Mouse (Mus musculus): ENCODE measurements around the gene Phldb1. TPM values are rescaled to one million over a fixed set of nuclear protein-coding genes. Genes with fewer than 3 reads are reported as not detected.

The Phldb1 gene
- polyA plus RNA-seq, 1 experiment = 62.2 TPM

GRCm38 (mm10) chr9:44726431-44727146 lies 8.4 kb downstream of the Phldb1 start:
- Histone ChIP-seq H3ac (ENCODE audit: control insufficient read depth, insufficient read length) (no peak overlapping the region), H3K36me3 (ENCODE audit: control insufficient read depth, insufficient read depth) (peaks cover 9% of the 10 kb centered on the region), H3K79me2 (ENCODE audit: control insufficient read depth, insufficient read depth) (peaks cover 20% of the 10 kb centered on the region), H3K27me3 (ENCODE audit: control insufficient read depth, insufficient read depth, insufficient read length) (no peaks in the 10 kb centered on the region), H3K4me2 (ENCODE audit: low read depth) (no peak overlapping the region), H3K4me3 (no peak overlapping the region)
- TF ChIP-seq MYOG (IDR thresholded peaks at IDR 0.05; ENCODE audit: control insufficient read depth in 1 of 3, insufficient read depth in 1 of 3, insufficient read length in 2 of 3, low read depth in 2 of 3) (peak in 2 of 3 experiments; percentile 64 to 68), MYOD1 (IDR thresholded peaks at IDR 0.05; ENCODE audit: control insufficient read depth in 1 of 3, insufficient read length in 2 of 3, low read depth in 2 of 3) (peak in 2 of 3 experiments; percentile 74 to 80), SRF (IDR thresholded peaks at IDR 0.05; ENCODE audit: control insufficient read depth, insufficient read length, low read depth) (no peak)

- Histone ChIP-seq H3K27me3 (ENCODE audit: control insufficient read depth, insufficient read depth, insufficient read length) (no peaks in the 10 kb centered on the region), H3K4me2 (ENCODE audit: low read depth) (peak overlapping the region; percentile 64), H3K36me3 (ENCODE audit: control insufficient read depth, insufficient read depth) (peaks cover 9% of the 10 kb centered on the region), H3K79me2 (ENCODE audit: control insufficient read depth, insufficient read depth) (peaks cover 6% of the 10 kb centered on the region), H3ac (ENCODE audit: control insufficient read depth, insufficient read length) (no peak overlapping the region), H3K4me3 (no peak overlapping the region)
- TF ChIP-seq POLR2A (IDR thresholded peaks at IDR 0.05; ENCODE audit: insufficient read length, low read depth) = no peak
- no peak for TF ChIP-seq TCF12 (IDR thresholded peaks at IDR 0.05; ENCODE audit: insufficient read depth, poor library complexity, severe bottlenecking)
- TF ChIP-seq TCF3 (IDR thresholded peaks at IDR 0.05; ENCODE audit: insufficient read length, low read depth) = no peak
- TF ChIP-seq E2F4 (IDR thresholded peaks at IDR 0.05; ENCODE audit: insufficient read depth) = no peak
- TF ChIP-seq MYOG (IDR thresholded peaks at IDR 0.05; ENCODE audit: control insufficient read depth in 1 of 3, insufficient read depth in 1 of 3, insufficient read length in 2 of 3, low read depth in 2 of 3) = no peak
- no peak for TF ChIP-seq MAX (IDR thresholded peaks at IDR 0.05; ENCODE audit: low read depth)
- TF ChIP-seq SRF (IDR thresholded peaks at IDR 0.05; ENCODE audit: control insufficient read depth, insufficient read length, low read depth) = no peak
- TF ChIP-seq REST (IDR thresholded peaks at IDR 0.05; ENCODE audit: insufficient read depth, insufficient read length) = no peak
- no peak for TF ChIP-seq POLR2AphosphoS2 (IDR thresholded peaks at IDR 0.05; ENCODE audit: insufficient read length, low read depth)
- TF ChIP-seq CEBPB (IDR thresholded peaks at IDR 0.05; ENCODE audit: insufficient read depth, poor library complexity, severe bottlenecking) = no peak
- TF ChIP-seq USF1 (IDR thresholded peaks at IDR 0.05; ENCODE audit: low read depth) = no peak
- TF ChIP-seq MYOD1 (IDR thresholded peaks at IDR 0.05; ENCODE audit: control insufficient read depth in 1 of 3, insufficient read length in 2 of 3, low read depth in 2 of 3) = no peak
Observed at GRCm38 (mm10) chr9:44724665-44725064, 10.3 kb downstream of the Phldb1 start.

DNA sequence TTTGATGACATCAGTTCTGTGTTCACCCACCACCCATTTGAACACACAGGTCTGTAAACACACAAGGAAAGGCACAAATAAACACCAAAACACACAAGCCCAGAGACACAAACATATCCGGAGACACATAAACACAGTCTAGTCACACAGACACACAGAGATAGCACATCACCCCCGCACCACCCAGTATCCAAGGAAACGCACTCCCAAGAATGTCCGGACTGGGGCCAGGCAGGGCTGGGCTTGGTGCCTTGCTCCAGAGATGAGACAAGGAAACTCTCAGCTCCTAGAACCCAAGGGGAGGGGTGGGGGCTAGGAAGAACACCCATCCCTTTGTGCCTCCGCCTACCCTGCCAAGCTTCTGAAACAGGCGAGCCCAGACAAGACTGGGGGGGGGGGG lies 10.8 kb downstream of the Phldb1 start:
- H3K4me3 ChIP-seq = no peak overlapping the region
- no peak overlapping the region for H3ac ChIP-seq (ENCODE audit: control insufficient read depth, insufficient read length)
- TF ChIP-seq E2F4 (IDR thresholded peaks at IDR 0.05; ENCODE audit: insufficient read depth) (no peak), TCF3 (IDR thresholded peaks at IDR 0.05; ENCODE audit: insufficient read length, low read depth) (no peak), MAX (IDR thresholded peaks at IDR 0.05; ENCODE audit: low read depth) (no peak), REST (IDR thresholded peaks at IDR 0.05; ENCODE audit: insufficient read depth, insufficient read length) (no peak), POLR2AphosphoS2 (IDR thresholded peaks at IDR 0.05; ENCODE audit: insufficient read length, low read depth) (no peak), SRF (IDR thresholded peaks at IDR 0.05; ENCODE audit: control insufficient read depth, insufficient read length, low read depth) (no peak), POLR2A (IDR thresholded peaks at IDR 0.05; ENCODE audit: insufficient read length, low read depth) (no peak), USF1 (IDR thresholded peaks at IDR 0.05; ENCODE audit: low read depth) (no peak), CEBPB (IDR thresholded peaks at IDR 0.05; ENCODE audit: insufficient read depth, poor library complexity, severe bottlenecking) (no peak), MYOG (IDR thresholded peaks at IDR 0.05; ENCODE audit: control insufficient read depth in 1 of 3, insufficient read depth in 1 of 3, insufficient read length in 2 of 3, low read depth in 2 of 3) (no peak), MYOD1 (IDR thresholded peaks at IDR 0.05; ENCODE audit: control insufficient read depth in 1 of 3, insufficient read length in 2 of 3, low read depth in 2 of 3) (no peak), TCF12 (IDR thresholded peaks at IDR 0.05; ENCODE audit: insufficient read depth, poor library complexity, severe bottlenecking) (no peak)
- H3K36me3 ChIP-seq (ENCODE audit: control insufficient read depth, insufficient read depth) = peaks cover 9% of the 10 kb centered on the region
- peaks cover 6% of the 10 kb centered on the region for H3K79me2 ChIP-seq (ENCODE audit: control insufficient read depth, insufficient read depth)
- H3K27me3 ChIP-seq (ENCODE audit: control insufficient read depth, insufficient read depth, insufficient read length) = no peaks in the 10 kb centered on the region
- H3K4me2 ChIP-seq (ENCODE audit: low read depth) = peak overlapping the region; percentile 64

DNA sequence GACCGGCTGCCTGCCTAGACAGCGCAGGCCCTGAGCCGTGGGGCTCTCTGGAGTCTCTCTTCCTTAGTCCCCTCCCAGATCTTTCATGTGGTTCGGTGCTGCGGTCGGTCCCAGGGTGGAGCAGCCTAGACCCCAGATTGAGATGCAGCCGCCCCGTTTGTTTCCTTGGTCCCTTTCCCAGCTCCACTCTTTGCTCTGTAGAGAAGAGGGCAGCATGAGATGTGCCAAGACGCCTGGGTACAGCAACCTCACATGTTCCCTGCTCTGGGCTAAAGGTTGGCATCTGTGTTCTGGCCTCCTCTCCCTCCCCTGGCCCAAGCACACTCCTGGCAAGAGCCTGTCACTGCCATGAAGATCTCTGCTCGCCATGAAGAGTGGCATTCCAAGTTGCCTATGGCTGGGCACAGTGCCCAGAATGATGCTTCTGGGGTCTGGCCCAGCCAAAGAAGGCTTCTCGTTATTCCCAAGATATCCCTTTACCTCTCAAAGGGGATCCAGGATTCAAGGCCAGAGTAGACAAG lies 11.4 kb downstream of the Phldb1 start:
- Histone ChIP-seq H3K27me3 (ENCODE audit: control insufficient read depth, insufficient read depth, insufficient read length) (no peaks in the 10 kb centered on the region), H3K4me2 (ENCODE audit: low read depth) (peak overlapping the region; percentile 64), H3K36me3 (ENCODE audit: control insufficient read depth, insufficient read depth) (peaks cover 9% of the 10 kb centered on the region), H3ac (ENCODE audit: control insufficient read depth, insufficient read length) (no peak overlapping the region), H3K4me3 (no peak overlapping the region), H3K79me2 (ENCODE audit: control insufficient read depth, insufficient read depth) (peaks cover 6% of the 10 kb centered on the region)
- no peak for TF ChIP-seq SRF (IDR thresholded peaks at IDR 0.05; ENCODE audit: control insufficient read depth, insufficient read length, low read depth)
- no peak for TF ChIP-seq REST (IDR thresholded peaks at IDR 0.05; ENCODE audit: insufficient read depth, insufficient read length)
- TF ChIP-seq MYOD1 (IDR thresholded peaks at IDR 0.05; ENCODE audit: control insufficient read depth in 1 of 3, insufficient read length in 2 of 3, low read depth in 2 of 3) = no peak
- TF ChIP-seq MAX (IDR thresholded peaks at IDR 0.05; ENCODE audit: low read depth) = no peak
- no peak for TF ChIP-seq CEBPB (IDR thresholded peaks at IDR 0.05; ENCODE audit: insufficient read depth, poor library complexity, severe bottlenecking)

- Histone ChIP-seq H3K4me3 (no peak overlapping the region), H3K79me2 (ENCODE audit: control insufficient read depth, insufficient read depth) (peaks cover 6% of the 10 kb centered on the region), H3K27me3 (ENCODE audit: control insufficient read depth, insufficient read depth, insufficient read length) (no peaks in the 10 kb centered on the region), H3K36me3 (ENCODE audit: control insufficient read depth, insufficient read depth) (peaks cover 6% of the 10 kb centered on the region), H3ac (ENCODE audit: control insufficient read depth, insufficient read length) (no peak overlapping the region), H3K4me2 (ENCODE audit: low read depth) (peak overlapping the region; percentile 64)
- no peak for TF ChIP-seq MYOD1 (IDR thresholded peaks at IDR 0.05; ENCODE audit: control insufficient read depth in 1 of 3, insufficient read length in 2 of 3, low read depth in 2 of 3)
- TF ChIP-seq E2F4 (IDR thresholded peaks at IDR 0.05; ENCODE audit: insufficient read depth) = no peak
- no peak for TF ChIP-seq SRF (IDR thresholded peaks at IDR 0.05; ENCODE audit: control insufficient read depth, insufficient read length, low read depth)
- TF ChIP-seq MYOG (IDR thresholded peaks at IDR 0.05; ENCODE audit: control insufficient read depth in 1 of 3, insufficient read depth in 1 of 3, insufficient read length in 2 of 3, low read depth in 2 of 3) = no peak
- no peak for TF ChIP-seq USF1 (IDR thresholded peaks at IDR 0.05; ENCODE audit: low read depth)
- no peak for TF ChIP-seq POLR2A (IDR thresholded peaks at IDR 0.05; ENCODE audit: insufficient read length, low read depth)
- no peak for TF ChIP-seq POLR2AphosphoS2 (IDR thresholded peaks at IDR 0.05; ENCODE audit: insufficient read length, low read depth)
- TF ChIP-seq MAX (IDR thresholded peaks at IDR 0.05; ENCODE audit: low read depth) = no peak
- no peak for TF ChIP-seq TCF3 (IDR thresholded peaks at IDR 0.05; ENCODE audit: insufficient read length, low read depth)
- TF ChIP-seq REST (IDR thresholded peaks at IDR 0.05; ENCODE audit: insufficient read depth, insufficient read length) = no peak
- TF ChIP-seq TCF12 (IDR thresholded peaks at IDR 0.05; ENCODE audit: insufficient read depth, poor library complexity, severe bottlenecking) = no peak
- no peak for TF ChIP-seq CEBPB (IDR thresholded peaks at IDR 0.05; ENCODE audit: insufficient read depth, poor library complexity, severe bottlenecking)
Observed at GRCm38 (mm10) chr9:44723008-44723407, 12.0 kb downstream of the Phldb1 start.

All from myocyte (in vitro differentiated cells).